Mouse (Mus musculus) kidney, adult 9 months (tissue): Measurements from ENCODE around the gene Pirt.

ENCODE experiments used
- DNase-seq: peaks from one replicate; pipeline ENCODE4 v3.0.0; 2022

Pirt gene

GRCm38 (mm10) chr11:66946922-66947321, 35.1 kb downstream of the Pirt start:
- DNase-seq, result no peak

- no peak for DNase-seq
Measured at GRCm38 (mm10) chr11:66956303-66956702, 44.5 kb downstream of the Pirt start, which contains the start of gene Tmem238l. Gene Tmem238l, plus strand, starts transcription at chr11:66956638.

- no peak for DNase-seq
Measured at GRCm38 (mm10) chr11:66960797-66961196, 49.0 kb downstream of the Pirt start.

GRCm38 (mm10) chr11:66961447-66962176, 49.8 kb downstream of the Pirt start:
- no peak for DNase-seq

- DNase-seq, result no peak
Measured at GRCm38 (mm10) chr11:66963462-66963861, 51.7 kb downstream of the Pirt start.

- no peak for DNase-seq
Measured at GRCm38 (mm10) chr11:66966500-66967116, 54.8 kb downstream of the Pirt start.

- DNase-seq, result no peak
Measured at GRCm38 (mm10) chr11:66968575-66968974, 56.8 kb downstream of the Pirt start.

GRCm38 (mm10) chr11:66973507-66973906, 61.7 kb downstream of the Pirt start:
- no peak for DNase-seq

GRCm38 (mm10) chr11:66975606-66976330, 64.0 kb downstream of the Pirt start:
- DNase-seq, result no peak
